Mouse (Mus musculus): ENCODE results near the gene Tnfrsf9.

- TF ChIP-seq CTCF (IDR thresholded peaks at IDR 0.05; ENCODE audit: insufficient read depth, low read length) (no peak), POLR2A (IDR thresholded peaks at IDR 0.05; ENCODE audit: borderline replicate concordance, extremely low read depth, low read depth, low read length) (no peak)
Measured at GRCm38 (mm10) chr4:150956369-150957105, 42.2 kb downstream of the Tnfrsf9 start.

Data from lung, adult 2 months (tissue).